Mouse (Mus musculus) T-helper 1 cell (primary cell): ENCODE results near the gene Tnk1.

Experiments
- in situ Hi-C: fragments of 300-600 bp; cut with MboI, MseI; formaldehyde crosslinking; loops from one replicate; pipeline ENCODE4 v1.15.1; 2025; ENCODE audit warnings: high pct_unique_total_duplicates

Tnk1 gene

GRCm38 (mm10) chr11:69803786-69804651 is 54.5 kb downstream of the Tnk1 start:
- in situ Hi-C loops = no loop called here

GRCm38 (mm10) chr11:69803328-69803727 is 55.2 kb downstream of the Tnk1 start:
- in situ Hi-C loops = no loop called here

- in situ Hi-C loops = no loop called here
Measured at GRCm38 (mm10) chr11:69802648-69803105, 55.9 kb downstream of the Tnk1 start.

- in situ Hi-C loops = no loop called here
Measured at GRCm38 (mm10) chr11:69801379-69801977, 57.1 kb downstream of the Tnk1 start, which contains the start of gene Fgf11. Fgf11 (minus strand) TSS chr11:69801857.
